Mouse (Mus musculus): ENCODE results near the gene Crk.

Gene Crk

GRCm38 (mm10) chr11:75750537-75750936, 71.5 kb downstream of the Crk start:
- no peak for DNase-seq

- no peak for DNase-seq
Observed at GRCm38 (mm10) chr11:75751082-75751481, 72.0 kb downstream of the Crk start.
